ENCODE assay signal across 15 mouse cellular contexts in the genomic region with DNA sequence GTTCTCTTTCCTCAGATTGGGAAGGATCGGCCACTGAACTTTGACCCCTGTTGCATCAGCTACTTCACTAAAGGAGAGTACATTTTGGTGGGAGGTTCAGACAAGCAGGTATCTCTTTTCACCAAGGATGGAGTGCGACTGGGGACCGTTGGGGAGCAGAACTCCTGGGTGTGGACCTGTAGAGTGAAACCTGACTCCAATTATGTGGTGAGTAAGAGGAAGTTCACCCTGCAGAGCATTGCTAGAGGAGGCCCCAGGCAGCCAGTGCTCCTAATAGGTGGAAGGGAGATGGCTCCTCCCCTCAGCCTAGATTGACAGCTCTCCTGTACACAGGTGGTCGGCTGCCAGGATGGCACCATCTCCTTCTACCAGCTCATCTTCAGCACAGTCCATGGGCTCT. TPM values are rescaled to one million over a fixed set of nuclear protein-coding genes. Genes with fewer than 3 reads are reported as not detected.
A peak's percentile ranks its signal among the peaks of the same experiment; 100 is the strongest.
DNase-seq lines count a peak whose midpoint lies in the region; ATAC-seq and TF ChIP-seq lines count a peak whose summit lies in the region.
"Had no signal": no experiment of that assay in that cellular context is flagged by ENCODE, and none has a peak within 500 bp of the region (broad histone marks: within the 10 kb centered on the region; RNA-seq: fewer than 3 reads in every experiment).

No protein-coding gene starts in this region.

- TF ChIP-seq CTCF in thymus, adult 2 months (IDR thresholded peaks at IDR 0.05; ENCODE audit: borderline replicate concordance, control insufficient read depth, extremely low read depth, insufficient read depth, low read length, poor library complexity), result no peak
- no peak for TF ChIP-seq CTCF in liver, postnatal 0 days (IDR thresholded peaks at IDR 0.05; ENCODE audit: low read depth)
- no peak for TF ChIP-seq CTCF in cerebellum, adult 2 months (IDR thresholded peaks at IDR 0.05; ENCODE audit: borderline replicate concordance, insufficient read depth, low read depth, low read length)

- peak; percentile 76 for DNase-seq in thymus, postnatal 0 days (ENCODE audit: low spot score)
- no peak for DNase-seq in thymus, adult 2 months
- peak; percentile 49 for DNase-seq in WW6 (ENCODE audit: low read depth, low spot score)
- DNase-seq in liver, postnatal 0 days, result no peak
- DNase-seq in yolk sac, embryonic 10.5 days (ENCODE audit: low spot score), result peak; percentile 37
- no peak for DNase-seq in cerebellum, adult 2 months
- no peak for DNase-seq in left cerebral cortex, postnatal 14 days (ENCODE audit: low spot score in 2 of 2)
- DNase-seq in adrenal gland, adult 18-20 months (ENCODE audit: low spot score in 2 of 2), result no peak
- DNase-seq: adrenal gland, adult 2 months; heart, postnatal 36 days; right cerebral cortex, postnatal 4 days had no signal

- H3K36me3 ChIP-seq in thymus, adult 2 months (ENCODE audit: control insufficient read depth, insufficient read depth, low read length), result no peaks in the 10 kb centered on the region
- no peaks in the 10 kb centered on the region for H3K36me3 ChIP-seq in liver, postnatal 0 days (replicated peaks; ENCODE audit: insufficient read depth, low read length)

- H3K9me3 ChIP-seq in liver, postnatal 0 days (ENCODE audit: low read length), result no peaks in the 10 kb centered on the region

- no peak overlapping the region for H3K9ac ChIP-seq in liver, postnatal 0 days (replicated peaks)
- H3K9ac ChIP-seq: limb, embryonic 13.5 days; neural tube, embryonic 12.5 days had no signal

- intact Hi-C loops in left cerebral cortex, postnatal 14 days (cut with DNase I), result no loop called here

- ATAC-seq in liver, postnatal 0 days, result peak; percentile 51

- no peaks in the 10 kb centered on the region for H3K27me3 ChIP-seq in thymus, adult 2 months (ENCODE audit: control insufficient read depth, insufficient read depth, low read length)
- H3K27me3 ChIP-seq in liver, postnatal 0 days (ENCODE audit: insufficient read depth, low read length), result no peaks in the 10 kb centered on the region
- no peaks in the 10 kb centered on the region for H3K27me3 ChIP-seq in cerebellum, adult 2 months (ENCODE audit: control insufficient read depth, insufficient read depth, low read length)
- H3K27me3 ChIP-seq: limb, embryonic 13.5 days; neural tube, embryonic 12.5 days had no signal

- peaks cover 8% of the 10 kb centered on the region for H3K4me1 ChIP-seq in thymus, adult 2 months (replicated peaks; ENCODE audit: control insufficient read depth, insufficient read depth, low read length)
- H3K4me1 ChIP-seq in liver, postnatal 0 days (ENCODE audit: insufficient read depth), result peaks cover 8% of the 10 kb centered on the region
- peaks cover 15% of the 10 kb centered on the region for H3K4me1 ChIP-seq in cerebellum, adult 2 months (ENCODE audit: control insufficient read depth, insufficient read depth, low read length)

- no peak for TF ChIP-seq EP300 in liver, postnatal 0 days (IDR thresholded peaks at IDR 0.05; ENCODE audit: low read depth)

- no peak overlapping the region for H3K27ac ChIP-seq in thymus, adult 2 months (ENCODE audit: control insufficient read depth, insufficient read depth, low read length)
- no peak overlapping the region for H3K27ac ChIP-seq in liver, postnatal 0 days (ENCODE audit: low read depth)
- H3K27ac ChIP-seq in cerebellum, adult 2 months (ENCODE audit: insufficient read depth, low read length), result no peak overlapping the region
- H3K27ac ChIP-seq: limb, embryonic 13.5 days; neural tube, embryonic 12.5 days had no signal

- 40% methylated on average over 4 of the region's 4 CpGs for WGBS in thymus, adult 2 months
- WGBS in liver, postnatal 0 days (ENCODE audit: insufficient replicate concordance), result 20% methylated on average over 4 of the region's 4 CpGs
- WGBS in cerebellum, adult 2 months, result 77% methylated on average over 4 of the region's 4 CpGs

- no peak overlapping the region for H3K4me2 ChIP-seq in liver, postnatal 0 days (ENCODE audit: low read depth, low read length)
- H3K4me2 ChIP-seq: limb, embryonic 13.5 days; neural tube, embryonic 12.5 days had no signal

- no peak for TF ChIP-seq POLR2A in thymus, adult 2 months (IDR thresholded peaks at IDR 0.05; ENCODE audit: control insufficient read depth, extremely low read depth, insufficient read depth, low read length, poor library complexity)
- no peak for TF ChIP-seq POLR2A in cerebellum, adult 2 months (IDR thresholded peaks at IDR 0.05; ENCODE audit: borderline replicate concordance, insufficient read depth, low read length)

- H3K4me3 ChIP-seq in thymus, adult 2 months (ENCODE audit: control insufficient read depth, insufficient read depth, low read length), result no peak overlapping the region
- H3K4me3 ChIP-seq in liver, postnatal 0 days (ENCODE audit: low read depth, low read length), result no peak overlapping the region
- no peak overlapping the region for H3K4me3 ChIP-seq in cerebellum, adult 2 months (replicated peaks; ENCODE audit: insufficient read depth, low read depth, low read length)
- H3K4me3 ChIP-seq: limb, embryonic 13.5 days; neural tube, embryonic 12.5 days had no signal

RNA-seq across cellular contexts. Expression of a gene that starts 33.6 kb away (rescaled TPM):
- polyA plus RNA-seq in thymus, postnatal 0 days (2015; fragmentation: Nextera tagmentation; extraction: Ambion mirVana), result 8.2 and 11.0 TPM in 2 replicates
- polyA plus RNA-seq in thymus, adult 2 months (2012; rRNA removed), result 7.6 and 8.8 TPM in 2 replicates
- polyA plus RNA-seq in liver, postnatal 0 days (2015; fragmentation: Nextera tagmentation; extraction: Ambion mirVana), result 1.2 and 1.6 TPM in 2 replicates
- polyA plus RNA-seq in cerebellum, adult 2 months (2012; rRNA removed), result 22.3 TPM in 2 replicates
- total RNA-seq in left cerebral cortex, postnatal 14 days (2021), result 10 to 100 TPM; 31.6 to 35.1 TPM
- total RNA-seq in adrenal gland, adult 18-20 months (2021), result 10 to 100 TPM; 14.7 to 15.1 TPM

RNA-seq across cellular contexts. Expression of a gene that starts 33.7 kb away (rescaled TPM):
- 18.7 and 20.8 TPM in 2 replicates for polyA plus RNA-seq in thymus, postnatal 0 days (2015; fragmentation: Nextera tagmentation; extraction: Ambion mirVana)
- 9.0 and 10.5 TPM in 2 replicates for polyA plus RNA-seq in thymus, adult 2 months (2012; rRNA removed)
- 4.1 and 4.6 TPM in 2 replicates for polyA plus RNA-seq in liver, postnatal 0 days (2015; fragmentation: Nextera tagmentation; extraction: Ambion mirVana)
- 9.5 and 10.9 TPM in 2 replicates for polyA plus RNA-seq in cerebellum, adult 2 months (2012; rRNA removed)
- total RNA-seq in left cerebral cortex, postnatal 14 days (2021), result 1 to 10 TPM; 7.4 to 8.1 TPM
- 1 to 10 TPM; 1.6 to 2.0 TPM for total RNA-seq in adrenal gland, adult 18-20 months (2021)

RNA-seq across cellular contexts. Expression of a gene that starts 44.7 kb away (rescaled TPM):
- 0.10 TPM in 1 of 2 replicates, not detected in the other for polyA plus RNA-seq in thymus, postnatal 0 days (2015; fragmentation: Nextera tagmentation; extraction: Ambion mirVana)
- 0.37 and 1.3 TPM in 2 replicates for polyA plus RNA-seq in thymus, adult 2 months (2012; rRNA removed)
- not detected in 2 replicates for polyA plus RNA-seq in liver, postnatal 0 days (2015; fragmentation: Nextera tagmentation; extraction: Ambion mirVana)
- 0.79 and 0.89 TPM in 2 replicates for polyA plus RNA-seq in cerebellum, adult 2 months (2012; rRNA removed)
- under 1 TPM; 0.25 to 0.64 TPM for total RNA-seq in left cerebral cortex, postnatal 14 days (2021)
- under 1 TPM; 0.26 to 0.40 TPM for total RNA-seq in adrenal gland, adult 18-20 months (2021)
- total RNA-seq: gastrocnemius, adult 8-10 months; heart, postnatal 36 days had no signal

RNA-seq across cellular contexts. Expression of a gene that starts 48.7 kb away (rescaled TPM):
- polyA plus RNA-seq in thymus, postnatal 0 days (2015; fragmentation: Nextera tagmentation; extraction: Ambion mirVana), result 0.20 and 0.33 TPM in 2 replicates
- 0.33 and 0.46 TPM in 2 replicates for polyA plus RNA-seq in thymus, adult 2 months (2012; rRNA removed)
- polyA plus RNA-seq in liver, postnatal 0 days (2015; fragmentation: Nextera tagmentation; extraction: Ambion mirVana), result 0.11 TPM in 1 of 2 replicates, not detected in the other
- polyA plus RNA-seq in cerebellum, adult 2 months (2012; rRNA removed), result 5.1 and 5.8 TPM in 2 replicates
- total RNA-seq in left cerebral cortex, postnatal 14 days (2021), result 1 to 10 TPM; 3.4 to 4.8 TPM
- under 1 TPM; 0.58 to 0.80 TPM for total RNA-seq in adrenal gland, adult 18-20 months (2021)

RNA-seq across cellular contexts. Expression of a gene that starts 57.8 kb away (rescaled TPM):
- polyA plus RNA-seq in thymus, postnatal 0 days (2015; fragmentation: Nextera tagmentation; extraction: Ambion mirVana), result 0.23 and 0.28 TPM in 2 replicates
- polyA plus RNA-seq in thymus, adult 2 months (2012; rRNA removed), result 0.71 and 0.81 TPM in 2 replicates
- not detected in 2 replicates for polyA plus RNA-seq in liver, postnatal 0 days (2015; fragmentation: Nextera tagmentation; extraction: Ambion mirVana)
- polyA plus RNA-seq in cerebellum, adult 2 months (2012; rRNA removed), result not detected in 2 replicates
- total RNA-seq in left cerebral cortex, postnatal 14 days (2021), result not detected
- total RNA-seq in adrenal gland, adult 18-20 months (2021), result not detected
- total RNA-seq: adrenal gland, adult 2 months; gastrocnemius, adult 8-10 months; heart, postnatal 36 days had no signal
- polyA plus RNA-seq: adrenal gland, adult 2 months; limb, embryonic 13.5 days; neural tube, embryonic 12.5 days; urinary bladder, adult 2 months had no signal

Comparison
In these comparisons a context has a peak if more than half of its experiments do, and no peak if none do; other contexts are left out.
1. DNase-seq: peak in thymus, postnatal 0 days (single experiment), WW6 (single experiment) and yolk sac, embryonic 10.5 days (single experiment); none in thymus, adult 2 months (single experiment), liver, postnatal 0 days (single experiment), cerebellum, adult 2 months (0 of 2), left cerebral cortex, postnatal 14 days (0 of 2) and adrenal gland, adult 18-20 months (0 of 2).